Mouse (Mus musculus): ENCODE results near the gene Pard6b.

DNA sequence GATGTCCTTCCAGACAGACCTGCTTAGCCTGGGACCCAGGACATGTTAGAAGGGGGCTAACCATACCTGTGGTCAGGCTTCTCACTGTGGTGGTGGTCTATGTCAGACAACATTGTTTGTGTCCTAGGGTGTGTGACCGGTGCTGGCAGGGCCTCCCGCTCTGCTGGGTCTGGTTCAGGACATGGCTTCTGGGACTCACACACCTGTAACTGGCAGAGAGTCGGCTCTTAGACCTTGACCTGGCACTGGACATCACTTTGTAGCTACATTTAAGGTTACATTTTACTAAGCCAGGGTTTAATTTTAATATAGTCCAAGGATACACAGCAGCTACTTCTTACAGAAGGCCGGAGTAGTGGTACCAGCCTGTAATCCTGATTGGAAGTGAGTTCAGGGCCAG, 12.3 kb downstream of the Pard6b start:
- TF ChIP-seq POLR2A (IDR thresholded peaks at IDR 0.05; ENCODE audit: insufficient read depth, low read length) (no peak), EP300 (IDR thresholded peaks at IDR 0.05; ENCODE audit: insufficient read depth, low read depth, low read length) (no peak)
